Mouse (Mus musculus): Measurements from ENCODE around the gene Rnf207. TPM values are rescaled to one million over a fixed set of nuclear protein-coding genes. Genes with fewer than 3 reads are reported as not detected.
A peak's percentile ranks its signal among the peaks of the same experiment; 100 is the strongest.

Rnf207 gene
- polyA plus RNA-seq, 1 experiment from 2014 or later = 10.6 TPM

DNA sequence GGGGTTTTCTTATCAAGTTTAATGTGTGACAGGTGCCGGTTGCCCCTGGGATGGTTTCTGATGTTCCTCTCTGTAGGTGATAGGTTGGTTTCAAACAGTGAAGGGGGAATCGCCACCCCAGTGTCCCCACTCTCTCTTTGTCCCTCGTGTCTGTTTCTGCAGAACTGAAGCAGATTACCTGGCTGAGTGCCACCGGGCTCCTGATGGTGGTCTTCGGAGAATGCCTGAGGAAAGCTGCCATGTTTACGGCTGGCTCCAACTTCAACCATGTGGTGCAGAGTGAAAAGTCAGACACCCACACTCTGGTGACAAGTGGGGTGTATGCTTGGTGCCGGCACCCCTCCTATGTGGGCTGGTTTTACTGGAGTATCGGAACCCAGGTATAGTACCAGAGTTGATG is 18.4 kb downstream of the Rnf207 start:
- Histone ChIP-seq H3K36me3 (ENCODE audit: control insufficient read depth, insufficient read depth, low read length) (peaks cover 12% of the 10 kb centered on the region), H3K4me1 (ENCODE audit: control insufficient read depth, insufficient read depth, low read depth, low read length) (peaks cover 16% of the 10 kb centered on the region)

GRCm38 (mm10) chr4:152298836-152299235 is 20.0 kb downstream of the Rnf207 start:
- H3K4me2 ChIP-seq (ENCODE audit: low read length) = no peak overlapping the region
- no peak for ATAC-seq
- 89% methylated on average over 14 of the region's 14 CpGs for WGBS
- peaks cover 10% of the 10 kb centered on the region for H3K36me3 ChIP-seq (ENCODE audit: control insufficient read depth, insufficient read depth, low read length)
- no peaks in the 10 kb centered on the region for H3K9me3 ChIP-seq (ENCODE audit: control insufficient read depth, low read length)
- no peak overlapping the region for H3K4me3 ChIP-seq (ENCODE audit: low read length)
- H3K4me1 ChIP-seq (ENCODE audit: control insufficient read depth, insufficient read depth, low read depth, low read length) = peaks cover 16% of the 10 kb centered on the region
- H3K27me3 ChIP-seq (replicated peaks; ENCODE audit: control insufficient read depth, insufficient read depth, low read length) = peaks cover 15% of the 10 kb centered on the region
- no peak overlapping the region for H3K27ac ChIP-seq (ENCODE audit: low read depth, low read length)
- H3K9ac ChIP-seq (ENCODE audit: low read depth, low read length) = no peak overlapping the region

More for the DNA sequence above, 18.4 kb downstream of the Rnf207 start:
- Histone ChIP-seq H3K4me2 (ENCODE audit: low read length) (no peak overlapping the region), H3K9me3 (ENCODE audit: control insufficient read depth, low read length) (no peaks in the 10 kb centered on the region), H3K4me3 (ENCODE audit: low read length) (no peak overlapping the region), H3K9ac (ENCODE audit: low read depth, low read length) (no peak overlapping the region), H3K27me3 (replicated peaks; ENCODE audit: control insufficient read depth, insufficient read depth, low read length) (peaks cover 6% of the 10 kb centered on the region), H3K27ac (ENCODE audit: low read depth, low read length) (no peak overlapping the region)
- 79% methylated on average over 8 of the region's 8 CpGs for WGBS
- ATAC-seq = no peak

DNA sequence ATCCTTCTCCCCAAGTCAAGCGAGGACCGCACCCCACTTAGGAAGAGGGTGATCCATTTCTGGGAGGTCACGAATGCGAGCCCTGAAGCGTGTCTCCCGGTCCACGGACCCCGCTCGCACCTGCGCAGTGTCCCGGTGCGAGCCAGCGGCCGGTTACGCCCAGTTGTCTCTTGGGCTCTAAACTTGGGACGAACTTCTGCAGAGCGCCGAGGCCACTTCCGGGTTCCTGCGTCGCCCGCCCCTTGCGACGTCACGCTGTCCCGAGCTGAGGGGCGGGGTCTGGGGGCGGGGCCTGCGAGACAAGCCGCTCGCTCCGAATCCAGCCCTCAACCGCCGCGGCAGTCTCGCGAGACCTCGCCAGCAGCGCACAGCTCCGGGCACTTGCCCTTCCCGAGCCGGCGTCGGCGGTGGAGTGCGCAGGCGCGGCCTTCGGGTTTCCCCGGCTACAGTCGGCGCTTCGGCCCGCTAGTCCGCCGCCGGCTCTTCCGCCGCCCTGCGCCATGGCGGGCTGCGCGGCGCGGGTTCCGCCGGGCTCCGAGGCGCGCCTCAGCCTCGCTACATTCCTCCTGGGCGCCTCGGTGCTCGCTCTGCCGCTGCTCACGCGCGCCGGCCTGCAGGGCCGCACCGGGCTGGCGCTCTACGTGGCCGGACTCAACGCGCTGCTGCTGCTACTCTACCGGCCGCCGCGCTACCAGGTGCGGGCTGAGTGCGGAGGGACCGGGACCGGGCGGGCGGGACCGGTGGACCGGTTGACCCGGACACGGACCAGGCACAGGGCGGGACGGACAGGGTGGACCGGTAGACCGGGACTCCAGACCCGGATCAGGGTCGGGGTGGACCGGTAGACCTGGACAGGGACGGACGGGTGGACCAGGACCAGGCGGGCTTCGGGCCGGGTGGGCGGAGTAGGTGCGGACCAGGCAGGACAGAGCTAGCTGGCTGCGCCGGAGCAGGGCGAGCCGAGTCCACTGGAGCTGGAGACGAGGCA is 21.6 kb downstream of the Rnf207 start, which contains the start of gene Icmt:
TSS of gene Icmt (plus strand) at position 354 of the 988 bp plus-strand sequence.
- peaks cover 3% of the 10 kb centered on the region for H3K36me3 ChIP-seq (ENCODE audit: control insufficient read depth, insufficient read depth, low read length)

GRCm38 (mm10) chr4:152296371-152296770 is 22.4 kb downstream of the Rnf207 start:
- Histone ChIP-seq H3K27me3 (replicated peaks; ENCODE audit: control insufficient read depth, insufficient read depth, low read length) (peaks cover 31% of the 10 kb centered on the region), H3K36me3 (ENCODE audit: control insufficient read depth, insufficient read depth, low read length) (peaks cover 3% of the 10 kb centered on the region), H3K27ac (ENCODE audit: low read depth, low read length) (no peak overlapping the region), H3K4me1 (ENCODE audit: control insufficient read depth, insufficient read depth, low read depth, low read length) (peaks cover 16% of the 10 kb centered on the region), H3K9me3 (ENCODE audit: control insufficient read depth, low read length) (no peaks in the 10 kb centered on the region), H3K4me2 (ENCODE audit: low read length) (peak overlapping the region; percentile 65), H3K4me3 (ENCODE audit: low read length) (peak overlapping the region; percentile 88), H3K9ac (ENCODE audit: low read depth, low read length) (peak overlapping the region; percentile 55)
- 19% methylated on average over 8 of the region's 8 CpGs for WGBS
- ATAC-seq = no peak

More for the DNA sequence above, 21.6 kb downstream of the Rnf207 start, which contains the start of gene Icmt:
- ATAC-seq = peak; percentile 95
- H3K4me2 ChIP-seq (ENCODE audit: low read length) = peak within 1 kb of the TSS; percentile 97
- peak within 1 kb of the TSS; percentile 88 for H3K4me3 ChIP-seq (ENCODE audit: low read length)
- H3K9ac ChIP-seq (ENCODE audit: low read depth, low read length) = peak within 1 kb of the TSS; percentile 98
- H3K4me1 ChIP-seq (ENCODE audit: control insufficient read depth, insufficient read depth, low read depth, low read length) = peaks cover 16% of the 10 kb centered on the region
- H3K27ac ChIP-seq (ENCODE audit: low read depth, low read length) = peak within 1 kb of the TSS; percentile 82
- WGBS = under 1% methylated on average over 114 of the region's 119 CpGs
- H3K27me3 ChIP-seq (replicated peaks; ENCODE audit: control insufficient read depth, insufficient read depth, low read length) = peaks cover 23% of the 10 kb centered on the region
- H3K9me3 ChIP-seq (ENCODE audit: control insufficient read depth, low read length) = no peaks in the 10 kb centered on the region

GRCm38 (mm10) chr4:152295916-152296315 is 22.9 kb downstream of the Rnf207 start:
- H3K36me3 ChIP-seq (ENCODE audit: control insufficient read depth, insufficient read depth, low read length) = peaks cover 3% of the 10 kb centered on the region
- H3K27me3 ChIP-seq (replicated peaks; ENCODE audit: control insufficient read depth, insufficient read depth, low read length) = peaks cover 35% of the 10 kb centered on the region
- no peaks in the 10 kb centered on the region for H3K9me3 ChIP-seq (ENCODE audit: control insufficient read depth, low read length)
- no peak overlapping the region for H3K9ac ChIP-seq (ENCODE audit: low read depth, low read length)
- peaks cover 18% of the 10 kb centered on the region for H3K4me1 ChIP-seq (ENCODE audit: control insufficient read depth, insufficient read depth, low read depth, low read length)
- no peak for ATAC-seq
- no peak overlapping the region for H3K27ac ChIP-seq (ENCODE audit: low read depth, low read length)
- H3K4me2 ChIP-seq (ENCODE audit: low read length) = no peak overlapping the region
- 61% methylated on average over 4 of the region's 4 CpGs for WGBS
- H3K4me3 ChIP-seq (ENCODE audit: low read length) = no peak overlapping the region

DNA sequence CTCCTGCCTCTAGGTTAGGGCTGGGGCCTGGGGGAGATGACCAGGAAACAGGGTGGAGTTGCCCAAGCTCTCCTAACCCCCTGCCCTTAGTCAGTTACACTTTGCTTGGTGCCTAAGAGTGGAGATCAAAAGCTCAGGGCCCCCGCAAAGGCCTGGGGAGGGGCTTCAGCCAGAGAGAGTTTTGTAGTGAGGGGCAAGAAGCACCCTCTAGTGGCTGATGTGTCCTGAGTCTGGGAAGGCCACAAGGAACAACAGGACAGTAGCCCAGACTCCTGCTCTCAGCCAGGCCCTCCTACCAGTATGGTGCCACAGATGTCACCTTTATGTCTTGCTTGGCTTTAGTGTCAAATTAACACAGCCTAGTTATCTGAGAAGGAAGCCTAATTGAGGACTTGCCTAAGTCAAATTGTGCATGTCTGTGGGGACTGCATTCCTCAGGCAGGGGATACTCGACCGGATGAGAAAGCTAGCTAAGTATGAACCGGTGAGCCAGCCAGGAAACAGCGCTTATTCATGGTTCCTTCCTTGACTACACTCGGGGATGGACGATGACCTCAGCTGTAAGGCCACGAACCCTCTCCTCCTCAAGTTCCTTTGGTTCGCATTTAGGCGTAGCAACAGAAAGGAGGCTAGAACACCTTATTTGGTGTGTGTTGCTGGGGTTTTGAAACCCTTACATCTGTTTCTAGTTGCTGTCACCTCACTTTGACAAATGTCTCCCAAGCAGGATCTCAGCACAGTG is 24.4 kb downstream of the Rnf207 start:
- Histone ChIP-seq H3K27me3 (replicated peaks; ENCODE audit: control insufficient read depth, insufficient read depth, low read length) (peaks cover 46% of the 10 kb centered on the region), H3K4me3 (ENCODE audit: low read length) (no peak overlapping the region), H3K9ac (ENCODE audit: low read depth, low read length) (no peak overlapping the region), H3K4me2 (ENCODE audit: low read length) (no peak overlapping the region), H3K4me1 (ENCODE audit: control insufficient read depth, insufficient read depth, low read depth, low read length) (peaks cover 29% of the 10 kb centered on the region), H3K9me3 (ENCODE audit: control insufficient read depth, low read length) (no peaks in the 10 kb centered on the region), H3K36me3 (ENCODE audit: control insufficient read depth, insufficient read depth, low read length) (no peaks in the 10 kb centered on the region), H3K27ac (ENCODE audit: low read depth, low read length) (no peak overlapping the region)
- WGBS = 52% methylated on average over 10 of the region's 10 CpGs
- ATAC-seq = no peak

DNA sequence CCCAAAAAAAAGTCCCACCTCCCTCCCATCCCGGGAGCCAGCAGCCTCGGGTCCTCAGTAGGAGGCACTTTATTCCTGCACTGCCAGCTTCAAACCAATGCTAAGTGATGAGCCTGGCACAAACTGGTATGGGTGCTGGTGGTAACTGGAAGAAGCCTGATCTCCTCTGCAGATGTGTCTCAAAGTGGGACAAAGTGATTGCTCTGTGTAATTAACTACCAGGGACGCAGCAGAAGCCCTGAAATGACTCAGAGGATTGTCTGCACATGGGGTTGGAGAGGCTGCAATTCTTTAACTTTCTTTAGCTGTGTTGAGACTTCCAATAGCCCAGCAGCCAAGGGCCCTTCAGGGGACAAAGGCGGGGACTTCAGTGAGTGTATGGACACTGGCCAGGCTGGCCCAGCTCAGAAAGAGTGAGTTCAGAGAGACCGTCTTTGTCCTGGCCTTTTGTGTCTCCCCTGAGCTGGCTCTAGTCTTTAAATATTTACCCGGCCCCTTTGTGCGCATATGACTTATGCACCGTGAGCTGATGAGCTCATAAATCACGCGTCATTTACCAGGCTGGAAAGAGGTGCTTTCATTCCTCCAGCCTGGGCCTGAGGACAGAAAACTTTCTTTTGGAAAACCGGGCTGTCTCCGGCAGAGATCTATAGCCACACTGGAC is 26.6 kb downstream of the Rnf207 start:
- WGBS = 7% methylated on average over 12 of the region's 12 CpGs
- H3K27me3 ChIP-seq (replicated peaks; ENCODE audit: control insufficient read depth, insufficient read depth, low read length) = peaks cover 54% of the 10 kb centered on the region
- H3K36me3 ChIP-seq (ENCODE audit: control insufficient read depth, insufficient read depth, low read length) = no peaks in the 10 kb centered on the region
- H3K27ac ChIP-seq (ENCODE audit: low read depth, low read length) = no peak overlapping the region
- no peak overlapping the region for H3K4me3 ChIP-seq (ENCODE audit: low read length)
- peaks cover 18% of the 10 kb centered on the region for H3K4me1 ChIP-seq (ENCODE audit: control insufficient read depth, insufficient read depth, low read depth, low read length)
- no peaks in the 10 kb centered on the region for H3K9me3 ChIP-seq (ENCODE audit: control insufficient read depth, low read length)
- no peak overlapping the region for H3K9ac ChIP-seq (ENCODE audit: low read depth, low read length)
- H3K4me2 ChIP-seq (ENCODE audit: low read length) = no peak overlapping the region
- peak; percentile 40; the same call in 1 of the 2 replicates for ATAC-seq

GRCm38 (mm10) chr4:152291562-152291961 is 27.2 kb downstream of the Rnf207 start, which contains the start of gene Hes3:
Gene Hes3, minus strand, starts transcription at chr4:152291662.
- peak within 1 kb of the TSS; percentile 61 for H3K4me2 ChIP-seq (ENCODE audit: low read length)
- WGBS = 12% methylated on average over 6 of the region's 6 CpGs
- peak within 1 kb of the TSS; percentile 31 for H3K4me3 ChIP-seq (ENCODE audit: low read length)
- H3K36me3 ChIP-seq (ENCODE audit: control insufficient read depth, insufficient read depth, low read length) = no peaks in the 10 kb centered on the region
- H3K9me3 ChIP-seq (ENCODE audit: control insufficient read depth, low read length) = no peaks in the 10 kb centered on the region
- peaks cover 59% of the 10 kb centered on the region for H3K27me3 ChIP-seq (replicated peaks; ENCODE audit: control insufficient read depth, insufficient read depth, low read length)
- no peak for ATAC-seq
- H3K4me1 ChIP-seq (ENCODE audit: control insufficient read depth, insufficient read depth, low read depth, low read length) = peaks cover 23% of the 10 kb centered on the region
- H3K27ac ChIP-seq (ENCODE audit: low read depth, low read length) = no peak within 1 kb of the TSS
- peak within 1 kb of the TSS; percentile 59 for H3K9ac ChIP-seq (ENCODE audit: low read depth, low read length)
